35 mouse cellular contexts compared by ENCODE assay signal in genomic region chr9:120095886-120096285, GRCm38 (mm10). TPM values are rescaled to one million over a fixed set of nuclear protein-coding genes. Genes with fewer than 3 reads are reported as not detected.
A peak's percentile ranks its signal among the peaks of the same experiment; 100 is the strongest.
DNase-seq lines count a peak whose midpoint lies in the region; ATAC-seq and TF ChIP-seq lines count a peak whose summit lies in the region.
"Had no signal": no experiment of that assay in that cellular context is flagged by ENCODE, and none has a peak within 500 bp of the region (broad histone marks: within the 10 kb centered on the region; RNA-seq: fewer than 3 reads in every experiment).

No protein-coding gene starts in this region.

- no peaks in the 10 kb centered on the region for H3K27me3 ChIP-seq in thymus, adult 2 months (ENCODE audit: control insufficient read depth, insufficient read depth, low read length)
- H3K27me3 ChIP-seq: embryonic facial prominence, embryonic 12.5 days; hindbrain, embryonic 12.5 days; hindbrain, embryonic 15.5 days had no signal

- H3K4me1 ChIP-seq in thymus, adult 2 months (replicated peaks; ENCODE audit: control insufficient read depth, insufficient read depth, low read length): peaks cover 24% of the 10 kb centered on the region
- H3K4me1 ChIP-seq: embryonic facial prominence, embryonic 12.5 days; embryonic facial prominence, embryonic 15.5 days; hindbrain, embryonic 12.5 days; hindbrain, embryonic 15.5 days had no signal

- peak overlapping the region; percentile 49; the same call in 1 of the 2 replicates for H3K27ac ChIP-seq in thymus, adult 2 months (ENCODE audit: control insufficient read depth, insufficient read depth, low read length)
- H3K27ac ChIP-seq: embryonic facial prominence, embryonic 12.5 days; embryonic facial prominence, embryonic 15.5 days; heart, adult 2 months; hindbrain, embryonic 12.5 days; hindbrain, embryonic 15.5 days had no signal

- H3K4me3 ChIP-seq in thymus, adult 2 months (ENCODE audit: control insufficient read depth, insufficient read depth, low read length): no peak overlapping the region
- H3K4me3 ChIP-seq: embryonic facial prominence, embryonic 12.5 days; embryonic facial prominence, embryonic 15.5 days; heart, adult 2 months; hindbrain, embryonic 12.5 days; hindbrain, embryonic 15.5 days had no signal

- no peak for TF ChIP-seq CTCF in thymus, adult 2 months (IDR thresholded peaks at IDR 0.05; ENCODE audit: borderline replicate concordance, control insufficient read depth, extremely low read depth, insufficient read depth, low read length, poor library complexity)

- H3K36me3 ChIP-seq in thymus, adult 2 months (ENCODE audit: control insufficient read depth, insufficient read depth, low read length): no peaks in the 10 kb centered on the region
- H3K36me3 ChIP-seq: embryonic facial prominence, embryonic 12.5 days; embryonic facial prominence, embryonic 15.5 days; G1E; hindbrain, embryonic 12.5 days; hindbrain, embryonic 15.5 days had no signal

- under 1% methylated on average over 7 of the region's 7 CpGs for WGBS in thymus, adult 2 months

- ATAC-seq in CD4-positive, CD25-positive, alpha-beta regulatory T cell, adult 4 months: peak; percentile 44
- ATAC-seq: activated CD4-positive, CD25-positive, alpha-beta regulatory T cell, adult 4 months; forebrain, embryonic 14.5 days; forebrain, postnatal 0 days; intestine, embryonic 16.5 days had no signal

- no peak for DNase-seq in thymus, adult 2 months
- no peak for DNase-seq in thymus, postnatal 36 days
- peak; percentile 67 for DNase-seq in CD4-positive helper T cell, adult 2 months (ENCODE audit: low read depth, low spot score)
- peak; percentile 81 for DNase-seq in induced T-regulatory cell, adult 2 months (ENCODE audit: low read depth)
- no peak for DNase-seq in frontal cortex, postnatal 14 days (ENCODE audit: low spot score in 2 of 2)
- DNase-seq in gastrocnemius, postnatal 25 days: no peak
- no peak for DNase-seq in kidney, adult 11 months
- DNase-seq: adrenal gland, adult 8-10 months; adrenal gland, postnatal 36 days; B cell, adult 2 months; cerebellum, adult 18-20 months; cerebellum, adult 9-10 months; cerebellum, postnatal 25 days; forebrain, postnatal 0 days; gastrocnemius, postnatal 36 days; heart, adult 2 months had no signal

- no peak for TF ChIP-seq POLR2A in thymus, adult 2 months (IDR thresholded peaks at IDR 0.05; ENCODE audit: control insufficient read depth, extremely low read depth, insufficient read depth, low read length, poor library complexity)

RNA-seq across cellular contexts. Expression of gene Ccr8, which starts 4.0 kb away (rescaled TPM):
- 19.2 and 21.0 TPM in 2 replicates for polyA plus RNA-seq in thymus, adult 2 months (2012; rRNA removed)
- polyA plus RNA-seq in CD4-positive, CD25-positive, alpha-beta regulatory T cell, adult 4 months (2017; shearing (Covaris generic)): 100 to 1,000 TPM in 1 of 2 experiments, 10 to 100 TPM in 1; 71.1 to 116 TPM
- total RNA-seq in gastrocnemius, postnatal 25 days (2021): not detected
- total RNA-seq: adrenal gland, adult 8-10 months; adrenal gland, postnatal 36 days; CH12.LX; common myeloid progenitor, adult 5-6 weeks; forebrain, postnatal 0 days; G1E; gastrocnemius, adult 8-10 months; gastrocnemius, postnatal 36 days; granulocyte monocyte progenitor cell, adult 5-6 weeks; heart, adult 2 months; heart, postnatal 25 days had no signal
- polyA plus RNA-seq: forebrain, embryonic 11.5 days; forebrain, embryonic 14.5 days; forebrain, postnatal 0 days; G1E; heart, adult 2 months; heart, embryonic 11.5 days; heart, embryonic 14.5 days; heart, postnatal 0 days; hindbrain, embryonic 12.5 days; hindbrain, embryonic 15.5 days had no signal

RNA-seq across cellular contexts. Expression of gene Slc25a38, which starts 14.3 kb away (rescaled TPM):
- 67.8 and 79.9 TPM in 2 replicates for polyA plus RNA-seq in thymus, adult 2 months (2012; rRNA removed)
- polyA plus RNA-seq in CD4-positive, CD25-positive, alpha-beta regulatory T cell, adult 4 months (2017; shearing (Covaris generic)): 10 to 100 TPM; 21.0 to 24.3 TPM
- total RNA-seq in gastrocnemius, postnatal 25 days (2021): 10 to 100 TPM; 10.1 to 10.4 TPM

RNA-seq across cellular contexts. Expression of gene Cx3cr1, which starts 26.2 kb away (rescaled TPM):
- 5.1 and 7.5 TPM in 2 replicates for polyA plus RNA-seq in thymus, adult 2 months (2012; rRNA removed)
- under 1 TPM in 1 of 2 experiments, not detected in 1; 0.15 TPM for polyA plus RNA-seq in CD4-positive, CD25-positive, alpha-beta regulatory T cell, adult 4 months (2017; shearing (Covaris generic))
- under 1 TPM; 0.24 to 0.61 TPM for total RNA-seq in gastrocnemius, postnatal 25 days (2021)
- total RNA-seq: CH12.LX had no signal
- polyA plus RNA-seq: G1E had no signal

RNA-seq across cellular contexts. Expression of gene Rpsa, which starts 31.6 kb away (rescaled TPM):
- polyA plus RNA-seq in thymus, adult 2 months (2012; rRNA removed): 5,416 and 5,545 TPM in 2 replicates
- polyA plus RNA-seq in CD4-positive, CD25-positive, alpha-beta regulatory T cell, adult 4 months (2017; shearing (Covaris generic)): 1,000 to 10,000 TPM; 3,019 to 3,169 TPM
- total RNA-seq in gastrocnemius, postnatal 25 days (2021): 100 to 1,000 TPM; 388 to 402 TPM

RNA-seq across cellular contexts. Expression of gene Mobp, which starts 53.6 kb away (rescaled TPM):
- polyA plus RNA-seq in thymus, adult 2 months (2012; rRNA removed): 0.48 TPM in 1 of 2 replicates, not detected in the other
- polyA plus RNA-seq in CD4-positive, CD25-positive, alpha-beta regulatory T cell, adult 4 months (2017; shearing (Covaris generic)): under 1 TPM in 1 of 2 experiments, not detected in 1; 0.12 TPM
- total RNA-seq in gastrocnemius, postnatal 25 days (2021): not detected
- total RNA-seq: CH12.LX; common myeloid progenitor, adult 5-6 weeks; forebrain, postnatal 0 days; gastrocnemius, adult 8-10 months; gastrocnemius, postnatal 36 days; granulocyte monocyte progenitor cell, adult 5-6 weeks; heart, adult 2 months; hematopoietic stem cell, adult 5-6 weeks had no signal
- polyA plus RNA-seq: activated CD4-positive, CD25-positive, alpha-beta regulatory T cell, adult 4 months; G1E; heart, adult 2 months; heart, embryonic 11.5 days; heart, embryonic 14.5 days; hindbrain, embryonic 12.5 days; intestine, embryonic 16.5 days had no signal

Comparison
In these comparisons a context has a peak if more than half of its experiments do, and no peak if none do; other contexts are left out.
1. DNase-seq: peak in CD4-positive helper T cell, adult 2 months (single experiment) and induced T-regulatory cell, adult 2 months (single experiment); none in thymus, adult 2 months (single experiment), thymus, postnatal 36 days (0 of 2), frontal cortex, postnatal 14 days (0 of 2), gastrocnemius, postnatal 25 days (single experiment) and kidney, adult 11 months (single experiment).